Mouse (Mus musculus): ENCODE measurements around the gene Myl9. TPM values are rescaled to one million over a fixed set of nuclear protein-coding genes. Genes with fewer than 3 reads are reported as not detected.

Myl9 gene
- polyA plus RNA-seq, 1 experiment from 2014 or later = 91.7 TPM

- Histone ChIP-seq H3K36me3 (replicated peaks) (peaks cover 82% of the 10 kb centered on the region), H3K9me3 (no peaks in the 10 kb centered on the region), H3K4me1 (peaks cover 36% of the 10 kb centered on the region), H3K27ac (replicated peaks) (no peak overlapping the region), H3K4me3 (no peak overlapping the region), H3K27me3 (replicated peaks; ENCODE audit: low read depth, poor library complexity, severe bottlenecking) (no peaks in the 10 kb centered on the region)
- 71% methylated on average over 3 of the region's 3 CpGs for WGBS
- no peak for DNase-seq (ENCODE audit: low spot score)
These were observed 32.0 kb upstream of the Myl9 start for GRCm38 (mm10) chr2:156743248-156743647.

GRCm38 (mm10) chr2:156744414-156744813 is 30.8 kb upstream of the Myl9 start:
- Histone ChIP-seq H3K27me3 (replicated peaks; ENCODE audit: low read depth, poor library complexity, severe bottlenecking) (no peaks in the 10 kb centered on the region), H3K9me3 (no peaks in the 10 kb centered on the region), H3K4me1 (peaks cover 36% of the 10 kb centered on the region), H3K4me3 (no peak overlapping the region), H3K27ac (replicated peaks) (no peak overlapping the region), H3K36me3 (replicated peaks) (peaks cover 87% of the 10 kb centered on the region)
- DNase-seq (ENCODE audit: low spot score) = no peak
- WGBS = 85% methylated on average over 5 of the region's 5 CpGs

- H3K27me3 ChIP-seq (replicated peaks; ENCODE audit: low read depth, poor library complexity, severe bottlenecking) = no peaks in the 10 kb centered on the region
- H3K9me3 ChIP-seq = no peaks in the 10 kb centered on the region
- H3K36me3 ChIP-seq (replicated peaks) = peaks cover 92% of the 10 kb centered on the region
- H3K4me3 ChIP-seq = no peak overlapping the region
- peaks cover 12% of the 10 kb centered on the region for H3K4me1 ChIP-seq
- no peak overlapping the region for H3K27ac ChIP-seq (replicated peaks)
- no peak for DNase-seq (ENCODE audit: low spot score)
- WGBS = 92% methylated on average over 3 of the region's 3 CpGs
These were observed 27.9 kb upstream of the Myl9 start for GRCm38 (mm10) chr2:156747315-156747714.

- H3K9me3 ChIP-seq = no peaks in the 10 kb centered on the region; the same call in 1 of the 2 replicates
- no peaks in the 10 kb centered on the region for H3K27me3 ChIP-seq (replicated peaks; ENCODE audit: low read depth, poor library complexity, severe bottlenecking)
- H3K4me1 ChIP-seq = no peaks in the 10 kb centered on the region
- H3K4me3 ChIP-seq = no peak overlapping the region
- 93% methylated on average over 8 of the region's 8 CpGs for WGBS
- H3K27ac ChIP-seq (replicated peaks) = 0 out of 2 replicates have a peak overlapping the region, but pooled peaks have one; percentile 15
- peaks cover 98% of the 10 kb centered on the region for H3K36me3 ChIP-seq (replicated peaks)
- no peak for DNase-seq (ENCODE audit: low spot score)
These were observed 25.5 kb upstream of the Myl9 start for GRCm38 (mm10) chr2:156749687-156750086.

GRCm38 (mm10) chr2:156756937-156757336 is 18.3 kb upstream of the Myl9 start:
- no peak for DNase-seq (ENCODE audit: low spot score)
- H3K27ac ChIP-seq (replicated peaks) = no peak overlapping the region
- no peaks in the 10 kb centered on the region for H3K4me1 ChIP-seq
- H3K4me3 ChIP-seq = no peak overlapping the region
- peaks cover 14% of the 10 kb centered on the region; the same call in 1 of the 2 replicates for H3K9me3 ChIP-seq
- peaks cover 100% of the 10 kb centered on the region for H3K36me3 ChIP-seq (replicated peaks)
- WGBS = 96% methylated on average over 9 of the region's 9 CpGs
- no peaks in the 10 kb centered on the region for H3K27me3 ChIP-seq (replicated peaks; ENCODE audit: low read depth, poor library complexity, severe bottlenecking)

GRCm38 (mm10) chr2:156760843-156761505 is 14.2 kb upstream of the Myl9 start:
- 88% methylated on average over 5 of the region's 5 CpGs for WGBS
- H3K27ac ChIP-seq (replicated peaks) = no peak overlapping the region
- no peaks in the 10 kb centered on the region for H3K27me3 ChIP-seq (replicated peaks; ENCODE audit: low read depth, poor library complexity, severe bottlenecking)
- DNase-seq (ENCODE audit: low spot score) = no peak
- peaks cover 13% of the 10 kb centered on the region; the same call in 1 of the 2 replicates for H3K9me3 ChIP-seq
- H3K4me1 ChIP-seq = no peaks in the 10 kb centered on the region
- peaks cover 92% of the 10 kb centered on the region for H3K36me3 ChIP-seq (replicated peaks)
- no peak overlapping the region for H3K4me3 ChIP-seq

GRCm38 (mm10) chr2:156761521-156762278 is 13.5 kb upstream of the Myl9 start:
- Histone ChIP-seq H3K27me3 (replicated peaks; ENCODE audit: low read depth, poor library complexity, severe bottlenecking) (no peaks in the 10 kb centered on the region), H3K9me3 (peaks cover 11% of the 10 kb centered on the region; the same call in 1 of the 2 replicates), H3K4me3 (no peak overlapping the region), H3K36me3 (replicated peaks) (peaks cover 85% of the 10 kb centered on the region), H3K4me1 (no peaks in the 10 kb centered on the region), H3K27ac (replicated peaks) (no peak overlapping the region)
- DNase-seq (ENCODE audit: low spot score) = no peak
- WGBS = 93% methylated on average over 17 of the region's 17 CpGs

GRCm38 (mm10) chr2:156762499-156762898 is 12.7 kb upstream of the Myl9 start:
- Histone ChIP-seq H3K9me3 (peaks cover 9% of the 10 kb centered on the region; the same call in 1 of the 2 replicates), H3K27ac (replicated peaks) (no peak overlapping the region), H3K4me3 (no peak overlapping the region), H3K4me1 (no peaks in the 10 kb centered on the region), H3K27me3 (replicated peaks; ENCODE audit: low read depth, poor library complexity, severe bottlenecking) (no peaks in the 10 kb centered on the region), H3K36me3 (replicated peaks) (peaks cover 77% of the 10 kb centered on the region)
- 93% methylated on average over 21 of the region's 21 CpGs for WGBS
- DNase-seq (ENCODE audit: low spot score) = no peak

GRCm38 (mm10) chr2:156763101-156763500 is 12.1 kb upstream of the Myl9 start:
- Histone ChIP-seq H3K4me3 (no peak overlapping the region), H3K36me3 (replicated peaks) (peaks cover 71% of the 10 kb centered on the region), H3K9me3 (peaks cover 3% of the 10 kb centered on the region; the same call in 1 of the 2 replicates), H3K27me3 (replicated peaks; ENCODE audit: low read depth, poor library complexity, severe bottlenecking) (no peaks in the 10 kb centered on the region), H3K27ac (replicated peaks) (no peak overlapping the region), H3K4me1 (no peaks in the 10 kb centered on the region)
- WGBS = 91% methylated on average over 11 of the region's 11 CpGs
- no peak for DNase-seq (ENCODE audit: low spot score)

- Histone ChIP-seq H3K9me3 (no peaks in the 10 kb centered on the region), H3K4me1 (no peaks in the 10 kb centered on the region), H3K27ac (replicated peaks) (no peak overlapping the region), H3K4me3 (no peak overlapping the region), H3K36me3 (replicated peaks) (peaks cover 61% of the 10 kb centered on the region), H3K27me3 (replicated peaks; ENCODE audit: low read depth, poor library complexity, severe bottlenecking) (no peaks in the 10 kb centered on the region)
- no peak for DNase-seq (ENCODE audit: low spot score)
- 93% methylated on average over 10 of the region's 10 CpGs for WGBS
These were observed 11.2 kb upstream of the Myl9 start for GRCm38 (mm10) chr2:156764022-156764421.

- DNase-seq (ENCODE audit: low spot score) = no peak
- Histone ChIP-seq H3K27ac (replicated peaks) (no peak overlapping the region), H3K36me3 (replicated peaks) (peaks cover 54% of the 10 kb centered on the region), H3K27me3 (replicated peaks; ENCODE audit: low read depth, poor library complexity, severe bottlenecking) (no peaks in the 10 kb centered on the region), H3K4me3 (no peak overlapping the region), H3K4me1 (no peaks in the 10 kb centered on the region), H3K9me3 (no peaks in the 10 kb centered on the region)
- 61% methylated on average over 4 of the region's 4 CpGs for WGBS
These were observed 10.5 kb upstream of the Myl9 start for GRCm38 (mm10) chr2:156764747-156765146.

- Histone ChIP-seq H3K4me3 (no peak overlapping the region), H3K9me3 (no peaks in the 10 kb centered on the region), H3K36me3 (replicated peaks) (peaks cover 46% of the 10 kb centered on the region), H3K27me3 (replicated peaks; ENCODE audit: low read depth, poor library complexity, severe bottlenecking) (no peaks in the 10 kb centered on the region), H3K4me1 (no peaks in the 10 kb centered on the region), H3K27ac (replicated peaks) (no peak overlapping the region)
- whole genome bisulfite sequencing = 85% methylated on average over 8 of the region's 8 CpGs
- no peak for DNase-seq (ENCODE audit: low spot score)
These were observed 9.6 kb upstream of the Myl9 start for GRCm38 (mm10) chr2:156765593-156765992.

Measured in embryonic facial prominence, embryonic 10.5 days (tissue).